Mouse (Mus musculus) testis, adult 2 months (tissue): ENCODE results near the gene Hpgds.

Source experiments
- CTCF ChIP-seq: fragments of 200-500 bp; IDR thresholded peaks from 2 replicates; pipeline ENCODE4 v1.5.1; 2012; ENCODE audit warnings: low read depth, mild to moderate bottlenecking, inconsistent platforms, low read length, moderate library complexity; ENCODE audit not compliant: control insufficient read depth, insufficient read depth, insufficient replicate concordance
- POLR2A ChIP-seq: fragments of 200-500 bp; IDR thresholded peaks from 2 replicates; pipeline ENCODE4 v1.6.1; 2012; ENCODE audit warnings: low read depth, mild to moderate bottlenecking, inconsistent platforms, low read length, moderate library complexity; ENCODE audit not compliant: control insufficient read depth

GRCm38 (mm10) chr6:65117540-65117939 is 27.2 kb downstream of the Hpgds start:
- TF ChIP-seq POLR2A (no peak), CTCF (no peak)
